Mouse (Mus musculus): ENCODE results near the gene Slc25a29. TPM values are rescaled to one million over a fixed set of nuclear protein-coding genes. Genes with fewer than 3 reads are reported as not detected.

The Slc25a29 gene
- total RNA-seq, 2 experiments from 2014 or later, result 15.0 to 15.6 TPM

GRCm38 (mm10) chr12:108835208-108835839 is 359 bp downstream of the Slc25a29 start:
- intact Hi-C loops (cut with DNase I), result loop anchor here (2.0 kb wide), 1 partner anchor 41 kb away; no protein-coding TSS in a partner anchor
- no peak for DNase-seq (ENCODE audit: low spot score in 2 of 2)

- intact Hi-C loops (cut with DNase I), result loop anchor here (2.0 kb wide), 1 partner anchor 40 kb away; no protein-coding TSS in a partner anchor
- no peak for DNase-seq (ENCODE audit: low spot score in 2 of 2)
Measured at GRCm38 (mm10) chr12:108834786-108835185, 897 bp downstream of the Slc25a29 start.

- DNase-seq (ENCODE audit: low spot score in 2 of 2), result no peak
- intact Hi-C loops (cut with DNase I), result loop anchor here (2.0 kb wide), 1 partner anchor 40 kb away; no protein-coding TSS in a partner anchor
Measured at GRCm38 (mm10) chr12:108834337-108834736, 1.3 kb downstream of the Slc25a29 start.

GRCm38 (mm10) chr12:108833408-108833807 is 2.3 kb downstream of the Slc25a29 start:
- DNase-seq (ENCODE audit: low spot score in 2 of 2), result no peak
- intact Hi-C loops (cut with DNase I), result no loop called here

- DNase-seq (ENCODE audit: low spot score in 2 of 2), result no peak
- intact Hi-C loops (cut with DNase I), result no loop called here
Measured at GRCm38 (mm10) chr12:108832851-108833250, 2.8 kb downstream of the Slc25a29 start.

- no peak for DNase-seq (ENCODE audit: low spot score in 2 of 2)
- intact Hi-C loops (cut with DNase I), result no loop called here
Measured at GRCm38 (mm10) chr12:108831966-108832643, 3.6 kb downstream of the Slc25a29 start.

DNA sequence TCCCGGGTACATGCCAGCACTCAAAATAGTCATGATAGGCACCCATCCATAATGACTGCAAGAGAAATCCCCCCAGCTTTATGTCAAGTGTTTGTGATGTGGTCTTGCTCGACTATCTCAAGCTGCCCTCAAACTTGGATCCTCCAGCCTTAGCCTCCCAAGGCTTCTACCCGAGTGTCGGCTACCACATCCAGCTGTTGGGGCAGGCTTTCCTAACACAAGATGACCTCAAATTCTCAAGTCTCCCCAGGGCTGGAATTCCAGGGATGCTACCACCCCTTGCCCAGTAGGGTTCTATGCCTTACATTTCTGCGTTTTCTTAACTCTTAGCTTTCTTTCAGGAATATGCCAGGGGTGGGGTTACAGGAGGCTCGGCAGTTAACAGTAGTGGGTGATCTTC is 5.3 kb downstream of the Slc25a29 start:
- intact Hi-C loops (cut with DNase I), result no loop called here
- DNase-seq (ENCODE audit: low spot score in 2 of 2), result no peak

DNA sequence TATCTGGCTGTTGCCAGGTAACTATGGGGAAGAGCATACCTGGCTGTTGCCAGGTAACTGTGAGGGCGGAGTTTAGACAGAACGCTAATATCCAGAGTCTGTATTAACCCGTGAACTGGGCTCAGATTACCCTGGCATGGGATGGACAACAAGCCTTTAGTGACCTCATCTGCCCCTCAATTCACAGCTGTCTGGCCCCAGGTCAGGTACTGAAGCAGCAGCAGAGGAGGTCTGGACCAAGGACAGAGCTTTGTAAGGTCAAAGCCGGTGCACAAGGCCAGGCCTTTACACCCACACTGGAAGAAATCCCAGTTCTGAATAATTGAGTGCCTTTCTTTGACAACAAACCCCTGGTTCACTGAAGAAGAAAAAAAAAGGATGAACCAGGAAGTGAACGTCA is 6.0 kb downstream of the Slc25a29 start:
- no peak for DNase-seq (ENCODE audit: low spot score in 2 of 2)
- intact Hi-C loops (cut with DNase I), result no loop called here

GRCm38 (mm10) chr12:108827641-108828040 is 8.0 kb downstream of the Slc25a29 start:
- no peak for DNase-seq (ENCODE audit: low spot score in 2 of 2)
- intact Hi-C loops (cut with DNase I), result no loop called here

DNA sequence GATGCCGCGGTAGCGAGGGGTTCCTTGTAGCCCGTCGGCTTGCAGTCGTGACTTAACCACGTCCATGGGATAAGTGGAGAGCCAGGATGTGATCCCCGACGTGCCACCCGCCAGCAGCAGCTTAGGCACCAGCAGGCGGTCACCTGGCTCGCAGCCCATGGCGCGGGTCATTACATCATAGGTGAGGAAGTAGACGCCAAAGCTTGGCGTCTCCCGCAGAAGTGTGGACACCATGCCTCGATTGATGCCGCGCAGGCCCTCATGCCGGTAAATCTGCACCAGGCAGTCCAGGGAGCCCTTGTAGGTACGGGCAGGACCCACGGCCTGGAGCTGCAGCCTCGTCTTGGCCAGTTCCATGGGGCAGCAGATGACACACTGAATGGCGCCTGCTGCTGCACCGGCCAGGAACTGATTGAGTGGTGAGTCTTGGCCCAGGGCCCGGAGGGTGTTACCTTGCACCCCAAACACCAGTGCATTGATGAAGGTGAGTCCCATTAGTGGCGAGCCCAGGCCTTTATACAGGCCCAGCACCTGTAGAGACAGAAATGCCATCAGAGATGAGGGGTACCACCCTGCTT is 8.6 kb downstream of the Slc25a29 start:
- intact Hi-C loops (cut with DNase I), result no loop called here
- no peak for DNase-seq (ENCODE audit: low spot score in 2 of 2)

DNA sequence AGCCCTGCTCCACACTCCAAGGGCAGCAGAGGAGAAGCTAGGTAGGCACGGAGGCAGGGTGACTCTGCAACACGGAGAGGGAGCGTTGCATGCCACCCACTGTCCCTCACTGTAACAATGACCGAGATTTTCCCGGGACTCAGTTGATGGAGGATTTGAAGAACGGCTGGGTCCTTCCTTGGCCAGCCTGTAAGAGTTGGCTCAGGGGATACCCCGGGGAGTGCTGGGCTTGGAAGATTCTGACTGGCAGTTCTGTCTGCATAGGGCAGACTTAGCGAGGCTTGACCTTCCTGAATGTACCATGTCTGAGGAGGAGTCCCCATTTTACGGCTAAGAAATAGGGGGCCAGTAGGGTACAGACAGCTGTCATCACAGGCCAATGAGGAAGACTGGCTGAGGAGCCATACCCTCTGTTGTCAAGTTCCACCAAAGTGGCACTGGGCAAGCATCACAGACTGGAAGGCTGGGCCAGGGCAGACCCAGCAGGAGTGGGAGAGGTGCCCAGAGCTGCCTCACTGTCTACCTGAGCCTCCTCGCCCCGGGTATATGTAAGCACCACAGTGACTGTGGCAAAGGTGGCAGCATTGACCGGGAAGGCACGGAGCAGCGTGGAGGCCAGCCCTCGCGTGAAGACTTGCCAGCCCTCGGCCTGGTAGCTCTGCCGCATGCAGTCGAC is 9.3 kb downstream of the Slc25a29 start:
- DNase-seq (ENCODE audit: low spot score in 2 of 2), result no peak
- intact Hi-C loops (cut with DNase I), result no loop called here

- DNase-seq (ENCODE audit: low spot score in 2 of 2), result no peak
- intact Hi-C loops (cut with DNase I), result no loop called here
Measured at GRCm38 (mm10) chr12:108825561-108826224, 10.0 kb downstream of the Slc25a29 start.

GRCm38 (mm10) chr12:108824225-108824874 is 11.3 kb downstream of the Slc25a29 start:
- intact Hi-C loops (cut with DNase I), result no loop called here
- DNase-seq (ENCODE audit: low spot score in 2 of 2), result no peak

GRCm38 (mm10) chr12:108823036-108823435 is 12.6 kb downstream of the Slc25a29 start:
- intact Hi-C loops (cut with DNase I), result no loop called here
- no peak for DNase-seq (ENCODE audit: low spot score in 2 of 2)

GRCm38 (mm10) chr12:108820461-108820860 is 15.2 kb downstream of the Slc25a29 start:
- DNase-seq (ENCODE audit: low spot score in 2 of 2), result no peak
- intact Hi-C loops (cut with DNase I), result no loop called here

DNA sequence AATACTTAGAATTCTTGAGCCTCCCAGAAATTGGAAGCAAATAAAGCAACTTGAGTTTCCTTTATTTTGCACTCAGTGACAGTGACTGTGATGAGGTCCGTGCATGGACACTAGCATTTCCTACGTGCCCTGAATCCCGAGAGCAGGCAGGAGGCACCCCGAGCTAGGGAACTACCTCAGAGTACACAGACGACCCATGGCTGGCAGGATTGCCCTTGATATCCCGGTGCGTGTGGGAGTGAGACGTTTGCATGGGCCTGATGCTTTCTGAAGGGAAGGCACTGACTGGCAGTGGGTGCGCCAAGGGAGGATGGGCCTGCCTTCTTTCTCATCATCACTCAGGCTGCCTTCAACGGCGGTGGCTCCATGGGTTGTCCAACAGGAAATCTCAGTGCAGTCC is 19.1 kb downstream of the Slc25a29 start:
- intact Hi-C loops (cut with DNase I), result no loop called here

GRCm38 (mm10) chr12:108814470-108814869 is 21.2 kb downstream of the Slc25a29 start:
- no peak for DNase-seq (ENCODE audit: low spot score in 2 of 2)
- intact Hi-C loops (cut with DNase I), result no loop called here

More for the DNA sequence above, 19.1 kb downstream of the Slc25a29 start:
- no peak for DNase-seq (ENCODE audit: low spot score in 2 of 2)

DNA sequence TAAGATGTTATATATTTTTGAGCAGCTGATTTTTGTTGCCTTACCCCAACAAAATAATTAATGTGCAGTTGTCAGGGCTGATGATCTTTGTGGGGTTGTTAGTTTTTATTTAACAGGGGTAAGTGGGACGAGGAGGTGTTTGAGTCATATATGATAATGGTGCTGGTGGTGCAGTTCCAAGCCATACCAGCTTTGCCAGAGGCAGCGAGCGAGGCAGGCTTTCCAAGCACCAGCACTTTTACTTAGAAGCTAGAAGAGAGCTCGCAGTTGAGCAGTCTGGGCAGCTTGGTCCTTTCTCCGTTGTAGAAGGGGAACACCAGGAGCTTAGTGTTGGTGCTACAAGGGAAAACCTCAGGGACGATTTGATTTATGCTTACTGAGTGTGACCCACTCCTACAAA is 23.2 kb downstream of the Slc25a29 start:
- intact Hi-C loops (cut with DNase I), result no loop called here

DNA sequence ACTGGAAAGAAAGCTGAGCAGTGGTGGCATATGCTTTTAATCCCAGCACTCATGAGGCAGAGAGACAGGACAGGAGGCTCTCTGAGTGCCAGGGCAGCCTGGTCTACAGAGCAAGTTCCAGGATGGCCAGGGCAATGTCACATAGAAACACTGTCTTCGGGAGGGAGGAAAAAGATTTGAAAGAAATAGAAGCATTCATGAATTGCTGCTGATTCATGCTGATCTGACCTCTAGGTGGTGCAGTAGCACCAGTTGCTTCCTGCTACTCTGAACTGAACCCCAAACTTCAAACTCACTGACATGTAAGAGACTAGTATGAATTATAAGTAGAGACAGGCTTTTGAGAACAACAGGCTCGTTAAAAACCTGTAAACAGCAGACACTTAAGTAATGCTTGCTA is 24.6 kb downstream of the Slc25a29 start:
- DNase-seq (ENCODE audit: low spot score in 2 of 2), result no peak
- intact Hi-C loops (cut with DNase I), result no loop called here

More for the DNA sequence above, 23.2 kb downstream of the Slc25a29 start:
- DNase-seq (ENCODE audit: low spot score in 2 of 2), result no peak

All from left cerebral cortex, postnatal 36 days (tissue).